Mouse (Mus musculus) cerebellum, adult 11 months (tissue): ENCODE measurements around the gene Pter.

Experiments used
- DNase-seq: peaks from one replicate; pipeline ENCODE4 v3.0.0; 2022

Pter gene

GRCm38 (mm10) chr2:13009261-13009972 is 85.6 kb downstream of the Pter start:
- no peak for DNase-seq

- no peak for DNase-seq
Measured at GRCm38 (mm10) chr2:13010030-13010459, 86.2 kb downstream of the Pter start.

- peak; percentile 3 for DNase-seq
Measured at GRCm38 (mm10) chr2:13010460-13011341, 86.9 kb downstream of the Pter start.

DNA sequence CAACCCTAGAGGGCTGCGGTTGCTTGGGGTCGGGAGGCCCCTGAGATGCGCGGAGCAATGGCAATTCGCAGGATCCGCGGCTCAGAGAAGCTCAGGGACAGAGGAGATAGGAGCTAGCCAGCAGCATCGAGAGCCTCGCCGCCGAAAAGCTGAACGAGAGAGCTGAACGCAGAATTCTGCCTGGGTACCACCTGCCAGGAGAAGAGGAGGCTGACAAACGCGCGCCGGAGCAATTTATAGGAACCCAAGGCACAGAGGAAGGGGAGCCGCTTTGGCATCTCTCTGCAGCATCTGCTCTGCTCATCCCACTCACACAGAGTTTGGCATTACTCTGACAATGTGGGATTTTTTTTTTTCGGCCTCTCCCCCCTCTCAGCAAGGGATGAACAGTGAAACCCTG is 87.6 kb downstream of the Pter start, which contains the start of gene C1ql3:
TSS of gene C1ql3 (minus strand) at position 335 of the 400 bp plus-strand sequence.
- DNase-seq, result no peak

GRCm38 (mm10) chr2:13011973-13012372 is 88.1 kb downstream of the Pter start:
- DNase-seq, result no peak

DNA sequence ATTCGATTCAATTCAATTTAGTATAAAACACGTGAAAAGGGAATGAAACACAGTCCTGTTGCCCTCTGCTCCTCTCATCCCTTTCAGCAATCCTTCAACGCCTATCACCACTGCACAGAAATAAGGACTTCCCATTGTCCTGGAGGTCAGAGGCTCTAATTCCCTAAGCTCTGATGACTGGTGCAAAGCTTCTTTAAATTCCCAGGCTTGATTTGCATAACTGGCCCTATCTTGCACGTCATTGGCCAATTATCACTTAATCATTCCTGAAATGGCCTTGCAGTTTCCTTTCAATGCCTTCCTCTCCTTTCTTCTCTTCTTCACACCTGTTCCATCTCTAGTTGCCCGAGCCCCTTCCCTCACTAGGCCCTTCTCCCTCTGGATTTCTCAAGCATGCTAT is 94.5 kb downstream of the Pter start:
- DNase-seq, result no peak

- no peak for DNase-seq
Measured at GRCm38 (mm10) chr2:13018861-13019260, 95.0 kb downstream of the Pter start.

GRCm38 (mm10) chr2:13038772-13039171 is 114.9 kb downstream of the Pter start:
- DNase-seq, result no peak

DNA sequence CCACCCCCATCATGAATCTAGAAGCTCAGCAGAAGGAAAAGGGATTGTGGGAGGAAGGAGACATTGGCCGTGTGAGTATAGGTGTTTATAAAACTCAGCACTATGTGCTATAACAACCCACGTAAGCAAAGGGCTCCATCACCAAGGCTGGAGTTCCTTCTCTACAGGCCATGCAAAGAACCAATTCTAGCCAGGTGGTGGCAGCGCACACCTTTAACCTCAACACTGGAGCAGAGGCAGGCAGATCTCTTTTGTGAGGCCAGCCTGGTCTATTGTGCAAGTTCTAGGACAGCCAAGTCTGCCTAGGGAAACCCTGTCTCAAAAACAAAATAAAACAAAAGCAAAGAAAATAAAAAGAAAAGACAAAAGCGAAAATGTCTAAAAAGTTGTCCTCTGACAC is 115.9 kb downstream of the Pter start:
- no peak for DNase-seq

- DNase-seq, result no peak
Measured at GRCm38 (mm10) chr2:13044555-13044954, 120.7 kb downstream of the Pter start.

DNA sequence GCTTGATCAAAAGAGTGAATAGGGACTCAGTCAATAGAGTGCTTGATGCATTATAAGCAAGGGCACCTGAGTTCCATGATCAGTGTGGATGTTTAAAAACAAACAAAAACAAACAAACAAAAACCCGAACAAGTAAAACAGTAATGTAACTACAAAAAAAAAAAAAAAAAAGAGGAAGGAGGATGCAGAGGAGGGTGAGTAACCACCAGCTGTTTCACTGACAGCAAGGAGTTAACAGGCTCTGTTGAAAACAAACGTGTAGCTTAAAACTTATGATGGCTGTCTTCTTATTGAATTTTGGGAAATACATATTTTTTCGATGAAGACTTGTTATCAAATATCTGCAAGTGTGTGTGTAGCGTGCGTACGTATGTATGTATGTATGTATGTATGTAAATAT is 124.8 kb downstream of the Pter start:
- no peak for DNase-seq
